Mouse (Mus musculus) lung, postnatal 0 days (tissue): ENCODE measurements around the gene Arl2bp.

ENCODE experiments used
- CTCF ChIP-seq: IDR thresholded peaks from 2 replicates; pipeline ENCODE4 v1.5.1; 2016; ENCODE audit warnings: antibody characterized with exemption, mild to moderate bottlenecking
- EP300 ChIP-seq: IDR thresholded peaks from 2 replicates; pipeline ENCODE4 v1.6.1; 2016; ENCODE audit warnings: antibody characterized with exemption, mild to moderate bottlenecking, control low read depth

- TF ChIP-seq CTCF = no peak
- TF ChIP-seq EP300 = no peak
These were observed 11.4 kb upstream of the Arl2bp start for GRCm38 (mm10) chr8:94654994-94655393.
